Mouse (Mus musculus): ENCODE results near the gene Gdi1. TPM values are rescaled to one million over a fixed set of nuclear protein-coding genes. Genes with fewer than 3 reads are reported as not detected.

Gene Gdi1
- 100 to 1,000 TPM; 302 to 378 TPM for total RNA-seq (2023)

DNA sequence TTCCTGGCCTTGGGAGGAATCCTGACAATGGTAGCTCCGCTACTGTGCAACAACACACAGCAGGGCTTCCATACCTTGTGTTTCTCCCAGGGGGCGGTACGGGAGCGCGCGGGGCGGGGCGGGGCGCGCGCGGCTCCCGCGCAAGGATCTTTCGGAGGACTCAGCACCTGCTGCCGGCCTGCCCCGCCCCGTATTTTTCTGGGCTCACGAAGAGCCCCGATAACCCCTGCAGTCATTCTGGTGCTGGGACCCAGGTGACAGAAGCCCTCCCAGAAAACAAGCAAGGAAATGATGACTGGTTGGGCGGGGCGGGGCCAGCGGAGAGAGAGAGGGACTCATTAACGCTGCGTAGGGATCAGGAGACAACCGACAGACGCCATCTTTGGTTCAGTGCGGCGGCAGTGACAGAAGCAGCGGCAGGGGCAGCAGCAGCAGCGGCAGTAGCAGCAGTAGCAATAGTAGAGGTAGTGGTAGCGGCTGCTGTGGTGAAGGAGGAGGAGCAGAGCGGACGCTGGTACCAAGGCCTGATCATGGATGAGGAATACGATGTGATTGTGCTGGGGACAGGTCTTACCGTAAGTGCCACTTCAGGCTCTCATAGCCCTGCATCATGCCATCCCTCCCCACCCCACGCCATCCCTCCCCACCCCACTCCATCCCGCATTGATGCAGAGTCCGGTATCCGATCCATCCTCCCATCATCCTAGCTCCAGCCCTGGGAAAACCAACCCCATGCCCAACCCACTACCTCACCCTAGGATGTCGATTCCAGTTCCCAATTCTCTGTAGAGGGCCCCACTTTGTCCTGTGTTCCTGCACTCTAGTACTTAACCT, at the start of gene Gdi1:
TSS of gene Gdi1 (plus strand) at position 132 of the 834 bp plus-strand sequence.

DNA sequence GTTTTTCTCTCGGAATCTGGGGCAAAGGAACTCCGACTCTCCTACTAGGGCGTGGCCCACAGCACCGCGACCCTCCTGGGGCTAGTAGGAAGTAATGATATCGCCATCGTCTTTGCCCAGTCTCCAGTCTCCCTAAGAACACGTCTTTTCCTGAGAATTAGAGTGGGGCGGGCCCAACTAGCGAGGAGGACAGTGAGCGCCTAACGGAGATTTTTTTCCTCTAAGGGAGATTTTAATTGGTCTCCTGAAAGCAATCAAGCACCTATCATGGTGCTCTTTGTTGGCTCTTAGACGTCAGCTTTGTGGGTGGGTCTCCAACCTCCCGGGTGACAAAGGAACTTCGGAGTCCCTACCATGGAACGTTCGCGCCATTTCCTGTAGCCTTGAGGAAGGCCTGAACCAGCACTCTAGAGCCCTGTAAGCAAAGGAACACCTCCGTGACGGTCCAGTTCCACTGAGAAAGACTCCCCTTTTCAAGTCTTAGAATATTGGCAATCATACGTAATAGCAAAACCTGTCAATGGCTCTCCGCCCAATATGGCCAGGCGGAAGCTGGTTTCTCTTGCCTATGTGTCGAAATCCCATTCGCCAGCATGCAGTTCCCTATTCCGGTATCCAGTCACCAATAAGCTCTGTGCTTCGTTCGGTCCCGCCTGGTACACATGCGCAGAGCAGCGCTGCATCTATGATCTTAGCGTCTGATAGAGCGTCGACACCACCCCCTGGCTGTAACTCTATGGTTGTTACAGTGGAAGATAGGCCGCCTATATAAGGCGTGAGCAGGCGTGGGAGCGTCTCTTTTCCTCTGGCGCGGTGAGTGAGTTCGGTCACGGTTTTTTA, 34.5 kb upstream of the Gdi1 start, which contains the start of gene Rpl10:
TSS of gene Rpl10 (plus strand) at position 751 of the 840 bp plus-strand sequence.

DNA sequence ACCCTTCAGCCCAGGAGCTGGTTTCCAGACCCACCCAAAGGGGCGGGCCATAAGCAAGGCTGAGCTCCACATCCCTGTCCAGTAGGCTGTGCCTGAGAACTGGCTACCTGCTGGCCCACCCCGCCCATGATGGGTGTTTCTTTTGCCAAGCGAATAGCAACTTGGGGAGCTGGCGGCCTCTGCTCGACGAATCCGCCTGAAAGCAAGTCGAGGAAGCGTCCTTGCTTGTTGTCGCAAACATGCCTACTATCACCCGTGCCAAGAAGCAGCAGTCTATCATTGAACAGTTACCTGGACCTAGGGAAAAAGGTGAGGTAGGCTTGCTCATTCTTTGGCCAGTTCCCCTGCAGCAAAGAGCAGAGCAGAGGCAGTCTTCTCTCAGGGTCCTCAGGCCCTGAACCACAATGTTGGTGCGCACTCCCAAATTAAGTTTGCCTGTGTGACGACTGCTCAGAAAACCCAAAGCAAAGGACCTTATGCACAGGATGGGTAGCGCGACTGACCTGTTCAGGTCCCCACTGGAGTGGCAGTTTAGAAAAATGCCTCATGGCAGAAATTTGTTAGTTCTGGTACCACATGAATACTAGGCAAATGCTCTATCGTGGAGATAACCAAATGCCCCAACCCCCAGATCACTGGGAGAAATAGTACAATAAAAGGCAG, 22.9 kb upstream of the Gdi1 start, which contains the start of the genes Taz and Dnase1l1:
TSS of gene Taz (plus strand) at position 181 of the 663 bp plus-strand sequence.
TSS of gene Dnase1l1 (minus strand) at position 606 of the 663 bp plus-strand sequence.

DNA sequence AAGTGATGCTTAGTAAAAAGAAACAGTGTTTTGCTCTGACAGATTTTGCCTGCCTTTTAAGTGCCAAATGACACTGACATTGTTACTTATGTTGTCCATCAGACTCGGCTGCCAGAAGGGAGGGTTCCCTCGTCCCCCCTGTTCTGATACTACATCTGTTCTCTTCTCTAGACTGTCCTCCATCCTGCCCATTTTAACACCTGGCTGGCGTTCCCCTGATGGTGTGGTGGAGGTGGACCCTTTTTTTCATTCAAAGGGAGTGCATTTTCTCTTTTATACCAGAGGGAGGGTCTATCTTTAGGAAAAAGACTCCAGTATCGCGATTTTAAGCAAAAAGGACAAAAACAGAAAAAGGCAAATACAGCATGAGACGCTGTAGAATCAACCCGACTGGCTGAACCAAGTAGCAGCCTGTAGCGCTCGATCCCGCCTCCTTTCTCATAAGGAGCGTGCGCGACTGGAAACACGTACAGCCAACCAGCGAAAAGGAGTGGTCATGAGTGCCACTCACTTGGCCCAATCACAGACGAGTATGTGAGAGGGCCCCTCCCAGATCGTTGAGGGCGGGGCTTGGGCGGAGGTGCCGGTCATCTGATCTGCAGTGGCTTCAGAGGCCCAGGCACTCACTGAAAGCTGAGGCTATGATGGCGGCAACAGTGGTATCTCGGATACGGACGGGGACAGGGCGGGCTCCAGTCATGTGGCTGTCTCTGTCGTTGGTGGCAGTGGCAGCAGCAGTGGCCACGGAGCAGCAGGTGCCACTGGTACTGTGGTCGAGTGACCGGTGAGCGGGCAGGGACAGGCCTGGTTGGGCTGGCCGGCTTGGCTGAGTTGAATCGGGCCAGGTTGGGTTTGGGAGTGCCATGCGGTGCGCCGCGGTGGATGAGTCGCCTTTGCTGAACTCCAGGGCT, 8.0 kb upstream of the Gdi1 start, which contains the start of gene Atp6ap1:
TSS of gene Atp6ap1 (plus strand) at position 560 of the 911 bp plus-strand sequence.

DNA sequence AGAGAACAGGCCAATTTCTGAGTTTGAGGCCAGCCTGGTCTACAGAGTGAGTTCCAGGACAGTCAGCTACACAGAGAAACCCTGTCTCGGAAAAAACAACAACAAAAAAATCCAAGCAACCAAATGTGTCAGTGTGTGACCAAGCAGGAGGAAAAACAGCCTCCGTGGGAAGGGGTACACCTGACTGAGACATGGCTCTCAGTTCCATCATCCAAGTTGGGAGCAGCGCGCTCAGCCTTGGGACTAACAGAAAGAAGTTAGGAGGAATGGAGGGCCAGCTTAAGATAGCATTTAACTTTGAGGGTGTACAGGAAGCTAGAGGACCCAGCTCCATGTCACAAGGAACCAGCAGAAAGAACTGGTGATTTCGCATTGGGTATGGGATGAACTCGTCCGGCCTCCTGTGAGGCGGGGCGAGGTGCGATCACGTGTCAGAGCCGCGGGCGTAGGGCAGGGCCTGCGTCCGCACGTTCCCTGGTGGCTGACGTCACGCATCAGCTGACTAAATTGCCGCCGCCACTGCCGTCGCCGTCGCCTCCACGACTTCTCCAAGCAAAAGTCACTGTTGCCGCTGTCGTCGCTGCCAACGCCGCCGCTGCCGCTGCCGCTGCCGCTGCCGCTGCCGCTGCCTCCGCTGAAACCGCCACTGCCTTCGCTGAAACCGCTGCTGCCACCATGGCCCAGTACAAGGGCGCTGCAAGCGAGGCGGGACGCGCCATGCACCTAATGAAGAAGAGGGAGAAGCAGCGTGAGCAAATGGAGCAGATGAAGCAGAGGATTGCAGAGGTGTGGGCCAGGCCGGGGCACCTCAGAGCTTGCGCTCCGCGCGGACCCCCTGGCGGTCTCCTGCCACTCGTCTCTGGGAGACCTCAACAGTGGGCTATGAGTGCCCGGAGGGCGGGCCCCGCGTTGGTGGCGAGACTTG, 8.0 kb downstream of the Gdi1 start, which contains the start of gene Fam50a:
TSS of gene Fam50a (plus strand) at position 494 of the 925 bp plus-strand sequence.

DNA sequence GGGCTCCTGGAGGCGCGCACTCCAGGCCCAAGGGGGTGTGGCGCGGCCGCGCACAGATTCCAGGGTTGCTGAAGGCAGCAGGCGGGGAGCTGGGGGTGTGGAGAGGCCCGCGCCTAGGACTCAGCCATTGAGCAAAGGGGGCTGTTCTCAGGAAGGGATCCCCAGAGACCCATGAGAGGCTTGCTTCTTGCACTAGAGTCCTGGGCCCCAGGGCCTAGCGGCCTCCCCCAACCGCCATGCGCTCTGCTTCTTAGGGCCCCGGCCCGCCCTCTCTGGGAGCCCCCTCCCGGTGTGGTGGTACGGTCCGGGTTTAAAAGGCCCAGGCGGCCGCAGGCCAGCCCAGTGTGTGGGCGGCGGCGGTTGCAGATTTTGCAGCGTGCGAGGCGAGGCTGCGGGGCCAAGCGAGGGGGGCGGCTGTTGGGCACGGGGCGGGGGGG, 23.9 kb downstream of the Gdi1 start, which contains the start of gene Plxna3:
TSS of gene Plxna3 (plus strand) at position 342 of the 437 bp plus-strand sequence.

DNA sequence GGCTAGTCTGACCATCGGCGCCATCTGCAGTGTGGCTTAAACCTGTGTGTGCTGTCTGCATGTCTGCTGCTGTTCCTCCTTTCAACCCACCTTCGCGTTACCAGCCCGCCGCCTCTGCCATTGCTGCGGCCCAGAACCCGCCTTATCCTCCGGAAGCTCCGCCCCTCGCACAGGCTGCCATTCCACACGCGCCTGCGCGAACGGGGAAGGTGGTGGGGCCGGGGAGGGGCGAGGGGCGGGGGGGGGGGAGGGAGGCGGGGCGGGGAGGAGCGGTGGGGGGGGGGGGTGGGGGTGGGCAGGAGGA, 48.6 kb downstream of the Gdi1 start, which contains the start of gene Lage3:
TSS of gene Lage3 (minus strand) at position 152 of the 304 bp plus-strand sequence.

Other genes starting within 250 kb of the Gdi1 start
- gene Opn1mw, start 177.5 kb upstream of the Gdi1 start, total RNA-seq (2023) = not detected
- gene Mecp2, start 169.6 kb upstream of the Gdi1 start, total RNA-seq (2023) = 10 to 100 TPM; 49.9 to 61.6 TPM
- not detected for gene Tex28, start 137.2 kb upstream of the Gdi1 start, total RNA-seq (2023)
- under 1 TPM in 1 of 2 experiments, not detected in 1; 0.36 TPM for gene Tktl1, start 127.7 kb upstream of the Gdi1 start, total RNA-seq (2023)
- 100 to 1,000 TPM; 521 to 524 TPM for gene Flna, start 55.2 kb upstream of the Gdi1 start, total RNA-seq (2023)
- gene Emd, start 50.3 kb upstream of the Gdi1 start, total RNA-seq (2023) = 10 to 100 TPM; 72.5 to 81.1 TPM
- gene Rpl10, start 34.2 kb upstream of the Gdi1 start, total RNA-seq (2023) = 100 to 1,000 TPM; 649 to 808 TPM
- 100 to 1,000 TPM; 120 to 139 TPM for gene Taz, start 23.1 kb upstream of the Gdi1 start, total RNA-seq (2023)
- gene Dnase1l1, start 22.7 kb upstream of the Gdi1 start, total RNA-seq (2023) = 10 to 100 TPM; 18.5 to 21.2 TPM
- 100 to 1,000 TPM; 183 to 197 TPM for gene Atp6ap1, start 7.9 kb upstream of the Gdi1 start, total RNA-seq (2023)
- 100 to 1,000 TPM; 101 to 105 TPM for gene Fam50a, start 8.0 kb downstream of the Gdi1 start, total RNA-seq (2023)
- 10 to 100 TPM; 13.4 to 14.8 TPM for gene Plxna3, start 24.1 kb downstream of the Gdi1 start, total RNA-seq (2023)
- gene Lage3, start 48.6 kb downstream of the Gdi1 start, total RNA-seq (2023) = 10 to 100 TPM; 26.8 to 27.2 TPM
- gene Ubl4a, start 68.2 kb downstream of the Gdi1 start, total RNA-seq (2023) = 10 to 100 TPM; 28.9 to 33.8 TPM
- gene Slc10a3, start 68.4 kb downstream of the Gdi1 start, total RNA-seq (2023) = 10 to 100 TPM; 18.5 to 20.6 TPM
- 10 to 100 TPM; 17.2 to 30.0 TPM for gene Fam3a, start 88.3 kb downstream of the Gdi1 start, total RNA-seq (2023)
- gene Ikbkg, start 88.3 kb downstream of the Gdi1 start, total RNA-seq (2023) = 10 to 100 TPM; 61.8 to 62.6 TPM
- 10 to 100 TPM; 32.1 to 32.5 TPM for gene G6pdx, start 124.2 kb downstream of the Gdi1 start, total RNA-seq (2023)
- not detected for gene Gm6880, start 176.4 kb downstream of the Gdi1 start, total RNA-seq (2023)